Mouse (Mus musculus): Measurements from ENCODE around the gene Cd3g. TPM values are rescaled to one million over a fixed set of nuclear protein-coding genes. Genes with fewer than 3 reads are reported as not detected.

Gene Cd3g
- total RNA-seq, 2 experiments from 2014 or later = not detected

- peak; percentile 77 to 80 for DNase-seq (ENCODE audit: extremely low spot score in 1 of 2, low spot score in 1 of 2)
Measured at GRCm38 (mm10) chr9:44920374-44921122, 59.7 kb downstream of the Cd3g start, which contains the start of gene Atp5l. Gene Atp5l (minus strand): TSS chr9:44920742.

- DNase-seq (ENCODE audit: extremely low spot score in 1 of 2, low spot score in 1 of 2) = no peak
Measured at GRCm38 (mm10) chr9:44919606-44920005, 60.6 kb downstream of the Cd3g start.

Other genes with a start within 250 kb of the Cd3g start
- gene Phldb1, start 245.2 kb downstream of the Cd3g start, total RNA-seq (2021) = 100 to 1,000 TPM in 1 of 2 experiments, 10 to 100 TPM in 1; 88.6 to 106 TPM
- 100 to 1,000 TPM in 1 of 2 experiments, 10 to 100 TPM in 1; 97.3 to 102 TPM for gene Arcn1, start 212.6 kb downstream of the Cd3g start, total RNA-seq (2021)
- 10 to 100 TPM; 75.1 to 75.8 TPM for gene Ift46, start 212.5 kb downstream of the Cd3g start, total RNA-seq (2021)
- 10 to 100 TPM; 44.3 to 55.8 TPM for gene Tmem25, start 181.1 kb downstream of the Cd3g start, total RNA-seq (2021)
- gene Ttc36, start 177.4 kb downstream of the Cd3g start, total RNA-seq (2021) = 1 to 10 TPM; 1.2 to 1.3 TPM
- 10 to 100 TPM; 46.7 to 64.4 TPM for gene Kmt2a, start 99.1 kb downstream of the Cd3g start, total RNA-seq (2021)
- gene Atp5l, start 59.7 kb downstream of the Cd3g start, total RNA-seq (2021) = 100 to 1,000 TPM; 300 to 376 TPM
- 10 to 100 TPM; 76.0 to 81.7 TPM for gene Ube4a, start 14.8 kb downstream of the Cd3g start, total RNA-seq (2021)
- gene Cd3d, start 1.4 kb upstream of the Cd3g start, total RNA-seq (2021) = not detected
- not detected for gene Cd3e, start 29.2 kb upstream of the Cd3g start, total RNA-seq (2021)
- gene Mpzl2, start 59.4 kb upstream of the Cd3g start, total RNA-seq (2021) = under 1 TPM; 0.75 to 0.79 TPM
- gene Mpzl3, start 74.8 kb upstream of the Cd3g start, total RNA-seq (2021) = 1 to 10 TPM; 4.3 to 5.3 TPM
- under 1 TPM in 1 of 2 experiments, not detected in 1; 0.32 TPM for gene Jaml, start 98.8 kb upstream of the Cd3g start, total RNA-seq (2021)
- gene Scn2b, start 137.4 kb upstream of the Cd3g start, total RNA-seq (2021) = 100 to 1,000 TPM; 243 to 261 TPM
- gene Scn4b, start 158.0 kb upstream of the Cd3g start, total RNA-seq (2021) = 10 to 100 TPM; 11.0 to 12.3 TPM
- gene BC049352, start 201.6 kb upstream of the Cd3g start, total RNA-seq (2021) = under 1 TPM; 0.47 to 0.56 TPM
- gene Tmprss4, start 223.7 kb upstream of the Cd3g start, total RNA-seq (2021) = not detected